Mouse (Mus musculus) neural tube, embryonic 11.5 days (tissue): Measurements from ENCODE around the gene Vasn. TPM values are rescaled to one million over a fixed set of nuclear protein-coding genes. Genes with fewer than 3 reads are reported as not detected.
A peak's percentile ranks its signal among the peaks of the same experiment; 100 is the strongest.

ENCODE experiments used
- ATAC-seq: fragments of 200-750 bp; cut with Nextera tagmentation; 2 replicates; pipeline ENCODE4 v1.8.0; 2017; ENCODE audit warnings: moderate number of reproducible peaks, mild to moderate bottlenecking, moderate TSS enrichment, moderate library complexity; ENCODE audit not compliant: insufficient read depth, low FRiP score, low TSS enrichment
- DNase-seq: peaks from one replicate; pipeline ENCODE4 v3.0.0-alpha.2; 2015; ENCODE audit warnings: low spot score
- H3K27ac ChIP-seq: fragments of 300-500 bp; sonication (generic); 2 replicates; pipeline ENCODE4 v1.5.1; 2014; ENCODE audit warnings: low read depth, mild to moderate bottlenecking, low read length
- H3K27me3 ChIP-seq: fragments of 300-500 bp; sonication (generic); 2 replicates; pipeline ENCODE4 v1.6.1; 2014; ENCODE audit warnings: mild to moderate bottlenecking, low read length, mixed read lengths; ENCODE audit not compliant: control insufficient read depth, insufficient read depth
- H3K36me3 ChIP-seq: fragments of 300-500 bp; sonication (generic); 2 replicates; pipeline ENCODE4 v1.6.1; 2014; ENCODE audit warnings: mild to moderate bottlenecking, low read length, moderate library complexity, mixed read lengths; ENCODE audit not compliant: control insufficient read depth, insufficient read depth
- H3K4me1 ChIP-seq: fragments of 300-500 bp; sonication (generic); 2 replicates; pipeline ENCODE4 v1.6.1; 2014; ENCODE audit warnings: low read length, mixed read lengths; ENCODE audit not compliant: control insufficient read depth, insufficient read depth
- H3K4me2 ChIP-seq: fragments of 300-500 bp; sonication (generic); 2 replicates; pipeline ENCODE4 v1.6.1; 2014; ENCODE audit warnings: low read depth, mild to moderate bottlenecking, moderate library complexity
- H3K4me3 ChIP-seq: fragments of 300-500 bp; sonication (generic); 2 replicates; pipeline ENCODE4 v1.5.1; 2014; ENCODE audit warnings: low read depth, low read length
- H3K9ac ChIP-seq: fragments of 300-500 bp; sonication (generic); 2 replicates; pipeline ENCODE4 v1.6.1; 2014; ENCODE audit warnings: mild to moderate bottlenecking, low read length
- H3K9me3 ChIP-seq: fragments of 300-500 bp; sonication (generic); 2 replicates; pipeline ENCODE4 v1.6.1; 2016; ENCODE audit warnings: low read length; ENCODE audit not compliant: control insufficient read depth
- WGBS: fragments of 180-500 bp; shearing (Covaris S2); extraction: QIAGEN DNeasy Blood & Tissue Kit; methylation state at CpG from one replicate; pipeline ENCODE4 v1.1.7; 2014; 5-methylcytosine and 5-hydroxymethylcytosine counted together
- polyA plus RNA-seq: library from polyadenylated mRNA; unstranded; fragments of >200 nt; fragmentation: Nextera tagmentation; extraction: Ambion mirVana; gene quantifications from 2 replicates; pipeline ENCODE4 v1.2.1, GENCODE M21; 2014

Gene Vasn
- polyA plus RNA-seq, 1 experiment from 2014 or later: 11.1 TPM

DNA sequence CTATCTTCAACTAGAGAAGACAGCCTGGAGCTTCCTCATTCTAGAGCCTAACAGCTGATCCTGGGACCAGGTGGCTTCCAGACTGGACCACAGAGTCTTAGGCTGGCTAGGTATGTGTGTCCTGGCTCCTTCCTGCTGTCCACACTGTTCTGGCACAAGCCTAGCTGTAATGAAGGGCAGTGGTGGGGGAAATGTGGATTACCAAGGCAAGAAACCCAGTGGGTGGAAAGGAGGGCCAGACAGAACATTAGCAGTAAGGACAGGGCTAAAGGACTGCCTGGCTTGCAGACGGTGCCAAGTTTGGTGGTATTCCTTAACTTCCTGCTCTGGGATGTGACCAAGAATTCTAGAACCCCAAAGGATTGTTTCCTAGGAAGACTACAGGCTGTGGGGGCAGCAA, 11.3 kb downstream of the Vasn start:
- peaks cover 7% of the 10 kb centered on the region for H3K36me3 ChIP-seq
- 85% methylated on average over 1 of the region's 1 CpGs for WGBS
- H3K9me3 ChIP-seq: no peaks in the 10 kb centered on the region
- H3K27ac ChIP-seq: no peak overlapping the region
- H3K4me1 ChIP-seq: peaks cover 9% of the 10 kb centered on the region
- H3K27me3 ChIP-seq: no peaks in the 10 kb centered on the region
- no peak for ATAC-seq
- H3K4me2 ChIP-seq: no peak overlapping the region
- no peak overlapping the region for H3K4me3 ChIP-seq
- H3K9ac ChIP-seq: no peak overlapping the region
- no peak for DNase-seq

DNA sequence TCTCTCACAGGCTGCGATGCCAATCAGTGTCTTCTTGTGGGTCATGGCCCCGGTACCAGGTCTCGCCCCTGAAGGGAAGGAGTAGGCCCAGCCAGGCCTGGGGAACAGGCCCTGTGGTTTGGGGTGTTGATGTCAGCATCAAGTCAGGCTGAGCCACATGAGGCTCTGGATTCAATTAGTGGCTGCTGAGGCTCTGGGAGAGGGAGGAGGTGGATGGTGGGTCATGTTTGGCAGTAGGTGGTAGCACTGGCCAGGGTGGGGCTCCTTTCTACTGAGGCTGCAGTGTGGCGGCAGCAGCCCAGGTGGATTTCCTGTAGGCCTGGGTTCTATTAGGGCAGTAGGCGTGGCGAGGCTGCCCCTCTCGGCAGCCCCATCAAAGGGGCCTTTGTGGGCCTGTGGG, 11.9 kb downstream of the Vasn start:
- DNase-seq (peak; percentile 53), ATAC-seq (no peak)
- no peaks in the 10 kb centered on the region for H3K9me3 ChIP-seq
- H3K4me1 ChIP-seq: peaks cover 10% of the 10 kb centered on the region
- no peak overlapping the region for H3K27ac ChIP-seq
- no peak overlapping the region for H3K9ac ChIP-seq
- 54% methylated on average over 7 of the region's 7 CpGs for WGBS
- H3K4me3 ChIP-seq: no peak overlapping the region
- H3K27me3 ChIP-seq: no peaks in the 10 kb centered on the region
- H3K4me2 ChIP-seq: no peak overlapping the region
- peaks cover 7% of the 10 kb centered on the region for H3K36me3 ChIP-seq

DNA sequence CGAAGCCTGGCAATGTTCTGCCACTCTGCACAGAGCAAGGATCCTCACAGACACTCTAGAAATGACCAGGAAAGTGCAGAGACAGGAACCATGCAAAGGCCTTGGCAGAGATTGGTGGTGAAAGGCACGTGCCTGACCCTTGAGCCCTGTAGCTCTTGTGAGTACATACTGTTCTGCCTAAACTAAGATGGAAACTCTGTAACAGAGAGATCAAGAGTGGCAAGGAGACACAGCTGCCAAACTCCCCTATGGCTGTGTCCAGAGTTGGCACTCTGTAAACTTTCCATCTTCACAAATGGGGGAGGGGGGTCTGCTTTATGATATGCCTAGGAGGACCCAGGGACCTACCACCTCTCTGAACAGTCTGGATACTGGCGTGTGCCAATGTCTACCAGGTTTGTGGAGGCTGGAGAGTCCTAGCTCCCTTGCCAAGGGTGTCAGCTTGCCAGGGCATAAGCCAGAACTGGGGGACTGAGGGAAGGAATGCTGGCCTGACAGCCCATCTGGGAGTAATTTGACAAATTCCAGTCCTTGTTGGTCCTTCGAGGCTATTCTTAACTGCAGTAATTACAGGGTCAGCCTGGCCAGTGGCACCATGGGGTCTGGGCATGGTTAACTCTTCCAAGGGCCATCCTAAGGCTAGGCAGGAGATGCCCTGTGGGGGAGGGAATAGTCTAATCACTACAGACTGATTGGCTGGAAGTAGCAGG, 13.1 kb downstream of the Vasn start:
- DNase-seq (no peak), ATAC-seq (no peak)
- Histone ChIP-seq H3K4me2 (no peak overlapping the region), H3K27me3 (no peaks in the 10 kb centered on the region), H3K9ac (no peak overlapping the region), H3K4me1 (peaks cover 8% of the 10 kb centered on the region), H3K27ac (peak overlapping the region; percentile 20; the same call in 1 of the 2 replicates), H3K36me3 (peaks cover 7% of the 10 kb centered on the region), H3K9me3 (no peaks in the 10 kb centered on the region), H3K4me3 (no peak overlapping the region)
- WGBS: 70% methylated on average over 4 of the region's 4 CpGs

DNA sequence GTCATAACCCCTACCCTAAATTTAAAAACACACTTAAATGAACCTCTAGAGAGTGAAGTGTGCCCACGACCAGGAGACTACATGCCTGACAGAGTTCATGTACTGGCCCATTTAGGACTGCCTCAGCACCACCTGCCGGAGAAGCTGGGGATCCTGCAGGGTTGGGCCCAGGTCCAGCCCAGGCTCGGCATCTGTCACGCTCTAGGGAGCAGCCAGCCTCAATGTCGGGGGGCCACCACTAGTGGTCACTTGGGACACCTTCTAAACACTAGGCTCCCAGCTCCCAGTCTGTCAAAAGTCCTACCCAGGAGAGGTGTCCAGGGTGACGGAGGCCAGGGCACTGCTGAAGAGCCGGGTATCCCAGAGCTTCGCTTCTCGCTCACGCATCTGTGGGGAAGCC, 15.0 kb downstream of the Vasn start:
- Histone ChIP-seq H3K27ac (no peak overlapping the region), H3K9ac (no peak overlapping the region), H3K9me3 (no peaks in the 10 kb centered on the region), H3K4me1 (peaks cover 8% of the 10 kb centered on the region), H3K4me2 (no peak overlapping the region), H3K4me3 (no peak overlapping the region), H3K36me3 (peaks cover 4% of the 10 kb centered on the region), H3K27me3 (no peaks in the 10 kb centered on the region)
- DNase-seq (no peak), ATAC-seq (no peak)
- 87% methylated on average over 10 of the region's 10 CpGs for WGBS

DNA sequence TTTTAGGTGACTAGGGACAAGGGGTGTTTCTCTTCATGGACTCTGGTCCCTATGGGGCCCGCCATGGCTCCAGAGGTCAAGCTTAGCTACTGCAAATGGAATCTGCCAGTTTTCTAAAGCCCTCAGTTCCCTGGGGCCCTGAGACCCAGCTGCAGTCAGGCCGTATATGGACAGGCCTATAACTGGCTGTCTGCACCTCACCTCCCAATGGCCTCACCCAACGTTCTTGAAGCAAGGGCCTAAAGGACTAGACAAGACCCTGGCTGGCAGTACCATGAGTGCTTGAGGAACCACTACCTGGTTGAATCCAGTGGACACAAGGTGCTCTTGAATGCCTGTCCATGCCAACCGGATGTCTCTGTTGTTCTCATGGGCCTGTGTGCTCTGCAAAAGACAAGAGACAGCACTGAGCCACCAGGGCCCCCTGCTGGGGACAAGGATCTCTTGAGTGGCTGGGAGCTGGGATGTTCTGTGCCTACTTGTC, 15.6 kb downstream of the Vasn start:
- WGBS: 86% methylated on average over 4 of the region's 4 CpGs
- DNase-seq: no peak
- H3K9ac ChIP-seq: no peak overlapping the region
- H3K4me3 ChIP-seq: no peak overlapping the region
- H3K4me1 ChIP-seq: peaks cover 8% of the 10 kb centered on the region
- H3K9me3 ChIP-seq: no peaks in the 10 kb centered on the region
- no peak overlapping the region for H3K27ac ChIP-seq
- no peak overlapping the region for H3K4me2 ChIP-seq
- no peaks in the 10 kb centered on the region for H3K27me3 ChIP-seq
- H3K36me3 ChIP-seq: peaks cover 3% of the 10 kb centered on the region
- no peak for ATAC-seq

DNA sequence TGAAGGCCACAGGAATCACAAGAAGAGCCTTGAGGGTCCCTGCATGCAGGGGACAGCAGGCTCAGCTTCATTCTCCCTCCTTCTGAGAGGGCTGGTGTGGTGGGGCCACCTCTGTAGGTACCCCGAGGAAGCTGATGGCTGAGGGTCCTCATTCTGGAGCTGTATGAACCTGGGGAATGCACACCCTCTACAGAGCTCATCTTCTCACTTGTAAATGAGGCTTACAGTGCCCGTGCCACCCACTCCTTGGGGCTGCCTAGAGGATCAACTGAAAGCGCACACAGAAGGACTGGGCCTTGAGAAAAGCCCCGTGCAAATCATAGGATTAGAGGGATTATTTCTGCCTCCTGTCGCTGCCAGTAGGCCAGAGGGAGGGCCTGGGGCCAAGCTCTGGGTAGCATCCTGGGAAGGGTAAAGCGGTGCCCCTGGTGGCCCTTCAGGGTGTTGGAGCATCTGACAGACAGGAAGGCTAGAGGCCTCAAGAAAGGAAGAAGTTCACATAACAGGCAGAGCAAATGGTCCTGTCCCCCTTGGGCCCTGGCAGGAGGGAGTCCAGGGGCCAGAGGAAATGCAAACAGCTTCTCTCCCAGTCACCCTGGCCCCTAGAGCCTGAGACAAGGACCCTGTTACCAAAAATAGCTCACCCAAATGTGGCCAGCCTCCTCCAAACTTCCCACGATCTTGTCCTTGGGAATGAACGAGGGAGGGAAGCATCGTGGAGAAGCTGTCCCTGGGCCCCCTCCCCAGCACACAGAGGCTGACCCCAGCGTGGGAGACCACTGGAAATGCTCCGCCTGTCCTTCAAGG, 16.2 kb downstream of the Vasn start:
- ATAC-seq (no peak), DNase-seq (no peak)
- Histone ChIP-seq H3K36me3 (peaks cover 2% of the 10 kb centered on the region; the same call in 1 of the 2 replicates), H3K9ac (no peak overlapping the region), H3K4me1 (peaks cover 8% of the 10 kb centered on the region), H3K4me3 (no peak overlapping the region), H3K4me2 (no peak overlapping the region), H3K27me3 (no peaks in the 10 kb centered on the region), H3K27ac (no peak overlapping the region), H3K9me3 (no peaks in the 10 kb centered on the region)
- 45% methylated on average over 11 of the region's 11 CpGs for WGBS

DNA sequence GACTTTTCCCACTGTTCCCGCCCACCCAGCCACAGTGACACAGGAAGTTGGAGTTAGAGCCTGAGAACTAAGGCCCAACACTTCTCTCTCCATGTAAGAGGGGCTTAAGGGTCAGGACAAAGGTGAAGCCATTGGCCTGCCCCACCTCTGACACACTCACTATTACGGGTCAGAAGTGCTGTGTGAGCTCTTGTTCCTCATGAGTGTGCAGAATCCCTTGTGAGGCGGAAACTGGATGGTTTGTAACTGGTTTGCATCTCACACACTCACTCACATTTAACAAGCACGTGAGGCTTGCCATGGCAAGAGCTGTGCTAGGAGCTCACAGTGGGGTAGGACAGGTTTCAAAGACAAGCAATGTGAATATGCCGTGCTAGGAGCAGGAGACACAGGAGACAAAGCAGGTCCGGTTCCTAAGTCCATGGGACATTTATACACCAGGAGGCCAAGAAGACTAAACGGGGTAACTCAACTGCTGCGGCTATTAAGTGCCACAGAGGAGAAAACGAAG, 16.9 kb downstream of the Vasn start:
- 74% methylated on average over 9 of the region's 9 CpGs for WGBS
- Histone ChIP-seq H3K9ac (no peak overlapping the region), H3K4me1 (peaks cover 5% of the 10 kb centered on the region), H3K36me3 (peaks cover 2% of the 10 kb centered on the region; the same call in 1 of the 2 replicates), H3K4me3 (no peak overlapping the region), H3K4me2 (no peak overlapping the region), H3K27ac (no peak overlapping the region), H3K9me3 (no peaks in the 10 kb centered on the region), H3K27me3 (no peaks in the 10 kb centered on the region)
- DNase-seq: no peak
- ATAC-seq: no peak

DNA sequence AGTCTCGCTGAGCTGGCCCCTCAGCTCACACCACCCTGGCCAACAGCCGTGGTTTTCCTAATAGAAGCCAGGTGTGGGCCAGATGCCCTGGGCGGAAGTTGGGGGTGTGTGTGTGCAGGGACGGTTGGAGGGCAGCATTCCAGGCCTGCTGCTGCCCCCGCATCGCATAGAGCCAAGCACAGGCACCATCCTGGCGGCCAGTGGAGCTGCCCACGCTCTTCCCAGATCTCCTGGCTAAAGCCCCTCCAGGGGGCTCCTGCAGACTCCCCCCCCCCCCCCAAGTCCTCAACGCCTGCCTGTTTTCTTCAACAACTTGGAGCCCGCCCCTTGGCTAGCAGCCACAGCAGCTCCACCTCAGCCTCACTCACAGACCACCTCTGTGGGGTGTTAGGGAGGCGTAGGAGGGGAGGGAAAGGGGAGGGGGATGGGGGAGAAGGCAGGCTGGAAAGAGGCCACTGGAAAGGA, 19.1 kb downstream of the Vasn start:
- Histone ChIP-seq H3K27ac (no peak overlapping the region), H3K9me3 (no peaks in the 10 kb centered on the region), H3K27me3 (no peaks in the 10 kb centered on the region), H3K4me1 (0 out of 2 replicates have a peak, but pooled peaks cover 2% of the 10 kb centered on the region), H3K4me3 (no peak overlapping the region), H3K4me2 (no peak overlapping the region), H3K9ac (no peak overlapping the region), H3K36me3 (no peaks in the 10 kb centered on the region)
- DNase-seq (peak; percentile 71), ATAC-seq (no peak)
- 16% methylated on average over 11 of the region's 11 CpGs for WGBS
